Mouse (Mus musculus) hindbrain, embryonic 12.5 days (tissue): ENCODE data around the gene Kctd11. TPM values are rescaled to one million over a fixed set of nuclear protein-coding genes. Genes with fewer than 3 reads are reported as not detected.

Source experiments
- ATAC-seq: fragments of 200-750 bp; cut with Nextera tagmentation; 2 replicates; pipeline ENCODE4 v1.8.0; 2017; ENCODE audit warnings: moderate TSS enrichment; ENCODE audit not compliant: low FRiP score
- H3K27ac ChIP-seq: fragments of 300-500 bp; sonication (generic); 2 replicates; pipeline ENCODE4 v1.5.1; 2016; ENCODE audit warnings: mild to moderate bottlenecking
- H3K27me3 ChIP-seq: fragments of 300-500 bp; sonication (generic); 2 replicates; pipeline ENCODE4 v1.6.1; 2016; ENCODE audit warnings: mild to moderate bottlenecking
- H3K36me3 ChIP-seq: fragments of 300-500 bp; sonication (generic); 2 replicates; pipeline ENCODE4 v1.6.1; 2016; ENCODE audit warnings: mild to moderate bottlenecking
- H3K4me1 ChIP-seq: fragments of 300-500 bp; sonication (generic); 2 replicates; pipeline ENCODE4 v1.6.1; 2016
- H3K4me2 ChIP-seq: fragments of 300-500 bp; sonication (generic); replicated peaks from 2 replicates; pipeline ENCODE4 v1.6.1; 2016; ENCODE audit warnings: mild to moderate bottlenecking
- H3K4me3 ChIP-seq: fragments of 300-500 bp; sonication (generic); 2 replicates; pipeline ENCODE4 v1.5.1; 2016; ENCODE audit warnings: mild to moderate bottlenecking
- H3K9ac ChIP-seq: fragments of 300-500 bp; sonication (generic); 2 replicates; pipeline ENCODE4 v1.6.1; 2016; ENCODE audit warnings: mild to moderate bottlenecking, moderate library complexity
- H3K9me3 ChIP-seq: fragments of 300-500 bp; sonication (generic); replicated peaks from 2 replicates; pipeline ENCODE4 v1.6.1; 2016; ENCODE audit warnings: mild to moderate bottlenecking
- WGBS: fragments of 180-500 bp; shearing (Covaris S2); methylation state at CpG from one replicate; pipeline ENCODE4 v1.1.7; 2016; 5-methylcytosine and 5-hydroxymethylcytosine counted together
- polyA plus RNA-seq: library from polyadenylated mRNA; unstranded; fragments of >200 nt; fragmentation: Nextera tagmentation; extraction: Ambion mirVana; gene quantifications from 2 replicates; pipeline ENCODE4 v1.2.1, GENCODE M21; 2016

Kctd11 gene
- polyA plus RNA-seq, 1 experiment from 2014 or later, result 3.2 TPM

- Histone ChIP-seq H3K27me3 (no peaks in the 10 kb centered on the region), H3K27ac (no peak overlapping the region), H3K9me3 (no peaks in the 10 kb centered on the region), H3K4me2 (no peak overlapping the region), H3K4me1 (peaks cover 31% of the 10 kb centered on the region), H3K4me3 (no peak overlapping the region), H3K9ac (no peak overlapping the region), H3K36me3 (peaks cover 46% of the 10 kb centered on the region)
- no peak for ATAC-seq
- 79% methylated on average over 8 of the region's 8 CpGs for WGBS
These were observed 30.5 kb downstream of the Kctd11 start for GRCm38 (mm10) chr11:69850754-69851153.

GRCm38 (mm10) chr11:69849884-69850283 is 31.3 kb downstream of the Kctd11 start:
- no peak overlapping the region for H3K4me3 ChIP-seq
- no peak overlapping the region for H3K9ac ChIP-seq
- no peak for ATAC-seq
- no peak overlapping the region for H3K4me2 ChIP-seq
- H3K4me1 ChIP-seq, result peaks cover 34% of the 10 kb centered on the region
- H3K36me3 ChIP-seq, result peaks cover 46% of the 10 kb centered on the region
- H3K27me3 ChIP-seq, result no peaks in the 10 kb centered on the region
- no peaks in the 10 kb centered on the region for H3K9me3 ChIP-seq
- 92% methylated on average over 15 of the region's 15 CpGs for WGBS
- H3K27ac ChIP-seq, result no peak overlapping the region

DNA sequence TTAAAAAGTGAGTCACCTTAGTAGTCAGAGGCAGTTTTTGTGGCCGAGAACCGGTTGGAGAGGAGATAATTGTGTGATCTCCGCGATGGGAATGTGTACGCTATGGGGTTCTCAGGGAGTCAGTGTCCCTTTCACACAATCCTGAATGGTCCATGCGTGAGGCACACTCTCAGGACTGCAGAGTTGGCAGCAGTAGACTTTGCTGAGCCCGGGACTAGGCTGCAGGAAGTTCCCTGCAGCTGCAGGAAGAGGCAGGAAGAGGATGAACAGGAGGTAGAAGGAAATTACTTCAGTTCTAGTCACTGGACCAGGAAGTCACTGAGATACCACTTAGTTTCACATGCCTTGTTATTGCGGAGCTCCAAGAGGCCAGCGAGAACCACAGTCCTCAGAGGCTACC is 32.1 kb downstream of the Kctd11 start:
- Histone ChIP-seq H3K27me3 (no peaks in the 10 kb centered on the region), H3K27ac (no peak overlapping the region), H3K9me3 (no peaks in the 10 kb centered on the region), H3K4me3 (no peak overlapping the region), H3K36me3 (peaks cover 46% of the 10 kb centered on the region), H3K9ac (no peak overlapping the region), H3K4me2 (no peak overlapping the region), H3K4me1 (peaks cover 34% of the 10 kb centered on the region)
- no peak for ATAC-seq
- WGBS, result 94% methylated on average over 9 of the region's 9 CpGs

DNA sequence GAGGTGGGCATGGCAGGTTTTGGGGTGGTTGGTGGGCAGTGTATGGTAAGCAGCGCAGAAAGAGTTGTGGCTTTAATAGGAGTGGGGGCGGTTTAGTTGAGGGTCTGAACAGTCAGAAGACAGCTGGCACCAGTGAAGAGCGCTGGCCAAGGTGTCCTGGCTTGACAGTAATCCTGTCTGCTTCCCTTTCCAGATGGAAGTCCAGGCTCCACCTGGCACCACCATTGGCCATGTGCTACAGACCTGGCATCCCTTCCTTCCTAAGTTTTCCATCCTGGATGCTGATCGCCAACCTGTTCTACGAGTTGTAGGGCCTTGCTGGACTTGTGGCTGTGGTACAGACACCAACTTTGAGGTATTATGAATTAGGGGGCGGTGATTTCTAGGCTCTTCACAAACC is 33.2 kb downstream of the Kctd11 start:
- WGBS, result 98% methylated on average over 6 of the region's 6 CpGs
- Histone ChIP-seq H3K9ac (no peak overlapping the region; the same call in 1 of the 2 replicates), H3K27ac (0 out of 2 replicates have a peak overlapping the region, but pooled peaks have one; percentile 97), H3K4me3 (peak overlapping the region; percentile 71), H3K27me3 (no peaks in the 10 kb centered on the region), H3K9me3 (no peaks in the 10 kb centered on the region), H3K36me3 (peaks cover 46% of the 10 kb centered on the region), H3K4me1 (peaks cover 32% of the 10 kb centered on the region), H3K4me2 (peak overlapping the region; percentile 77)
- ATAC-seq, result no peak

GRCm38 (mm10) chr11:69846738-69847688 is 34.2 kb downstream of the Kctd11 start:
- Histone ChIP-seq H3K36me3 (peaks cover 40% of the 10 kb centered on the region), H3K4me2 (peak overlapping the region; percentile 77), H3K27ac (peak overlapping the region; percentile 97), H3K9ac (peak overlapping the region; percentile 86), H3K9me3 (no peaks in the 10 kb centered on the region), H3K4me3 (peak overlapping the region; percentile 71), H3K27me3 (no peaks in the 10 kb centered on the region), H3K4me1 (peaks cover 29% of the 10 kb centered on the region)
- 12% methylated on average over 36 of the region's 37 CpGs for WGBS
- ATAC-seq, result peak; percentile 52

DNA sequence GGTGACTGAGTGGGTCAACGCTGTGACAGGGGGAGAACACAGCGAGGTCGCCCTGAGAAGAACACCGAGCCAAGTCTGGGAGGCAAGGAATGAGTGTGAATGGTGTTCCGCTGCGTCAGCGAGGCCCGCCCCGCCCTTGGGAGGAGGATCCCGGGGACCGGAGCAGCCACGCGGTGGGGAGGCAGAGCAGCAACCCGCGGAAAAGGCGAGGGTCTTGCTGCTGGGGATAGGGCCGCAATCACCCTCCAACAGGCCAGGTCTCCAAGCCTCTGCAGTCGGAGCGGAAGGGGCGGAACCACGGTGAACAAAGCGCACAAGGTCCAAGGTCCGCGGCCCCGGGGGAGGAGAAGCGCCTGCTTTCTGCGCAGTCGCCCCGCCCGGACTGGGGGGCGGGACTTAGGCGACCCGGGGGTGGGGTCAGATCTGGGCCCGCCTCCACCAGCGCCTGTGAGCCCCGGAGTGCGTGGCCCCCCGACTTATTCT is 35.0 kb downstream of the Kctd11 start, which contains the start of gene Plscr3:
Gene Plscr3 (plus strand): TSS at position 179 of the 483 bp plus-strand sequence.
- Histone ChIP-seq H3K4me3 (peak within 1 kb of the TSS; percentile 71), H3K9me3 (no peaks in the 10 kb centered on the region), H3K4me2 (peak within 1 kb of the TSS; percentile 77), H3K27ac (peak within 1 kb of the TSS; percentile 97), H3K4me1 (peaks cover 29% of the 10 kb centered on the region), H3K9ac (peak within 1 kb of the TSS; percentile 86), H3K27me3 (no peaks in the 10 kb centered on the region), H3K36me3 (peaks cover 33% of the 10 kb centered on the region)
- under 1% methylated on average over 37 of the region's 38 CpGs for WGBS
- peak; percentile 88 for ATAC-seq

DNA sequence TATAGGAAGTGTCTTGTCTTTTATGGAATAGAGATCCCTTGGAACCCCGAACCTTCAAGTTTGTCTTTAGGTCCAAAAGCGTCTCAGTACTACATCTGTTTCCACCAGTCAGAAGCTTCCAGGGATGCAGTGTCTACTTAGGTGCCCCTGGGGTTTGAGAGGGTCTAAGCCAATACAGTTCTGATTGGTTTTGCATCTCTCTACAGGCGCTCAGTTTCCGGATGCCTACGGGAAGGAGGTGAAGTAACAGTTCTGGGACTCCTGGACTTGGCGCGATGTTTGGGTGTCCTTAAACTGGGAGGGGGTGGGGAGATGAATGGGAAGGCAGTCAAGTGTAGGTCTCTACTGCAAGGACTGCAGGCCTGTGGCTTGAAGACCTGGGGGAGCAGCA is 42.5 kb downstream of the Kctd11 start:
- no peaks in the 10 kb centered on the region for H3K9me3 ChIP-seq
- peak overlapping the region; percentile 88 for H3K4me3 ChIP-seq
- 0 out of 2 replicates have a peak, but pooled peaks have one; percentile 1 for ATAC-seq
- peaks cover 3% of the 10 kb centered on the region; the same call in 1 of the 2 replicates for H3K27me3 ChIP-seq
- WGBS, result 4% methylated on average over 7 of the region's 7 CpGs
- H3K9ac ChIP-seq, result peak overlapping the region; percentile 73
- peak overlapping the region; percentile 97 for H3K27ac ChIP-seq
- peaks cover 35% of the 10 kb centered on the region for H3K4me1 ChIP-seq
- 0 out of 2 replicates have a peak, but pooled peaks cover 2% of the 10 kb centered on the region for H3K36me3 ChIP-seq
- peak overlapping the region; percentile 97 for H3K4me2 ChIP-seq

- H3K4me1 ChIP-seq, result peaks cover 38% of the 10 kb centered on the region
- WGBS, result under 1% methylated on average over 34 of the region's 34 CpGs
- no peaks in the 10 kb centered on the region for H3K9me3 ChIP-seq
These were observed 43.1 kb downstream of the Kctd11 start, which contains the start of gene Tmem256 for GRCm38 (mm10) chr11:69837952-69838713. Gene Tmem256, plus strand, starts transcription at chr11:69838514.

GRCm38 (mm10) chr11:69837604-69837951 is 43.6 kb downstream of the Kctd11 start, which contains the start of gene Nlgn2:
Gene Nlgn2, minus strand, starts transcription at chr11:69837784.
- no peaks in the 10 kb centered on the region for H3K9me3 ChIP-seq
- peak within 1 kb of the TSS; percentile 88 for H3K4me3 ChIP-seq
- peaks cover 12% of the 10 kb centered on the region; the same call in 1 of the 2 replicates for H3K27me3 ChIP-seq
- H3K9ac ChIP-seq, result peak within 1 kb of the TSS; percentile 98
- peak within 1 kb of the TSS; percentile 97 for H3K4me2 ChIP-seq
- H3K4me1 ChIP-seq, result peaks cover 40% of the 10 kb centered on the region
- peak; percentile 68; the same call in 1 of the 2 replicates for ATAC-seq
- H3K27ac ChIP-seq, result peak within 1 kb of the TSS; percentile 97
- under 1% methylated on average over 32 of the region's 32 CpGs for WGBS
- H3K36me3 ChIP-seq, result peaks cover 14% of the 10 kb centered on the region

More at GRCm38 (mm10) chr11:69837952-69838713, 43.1 kb downstream of the Kctd11 start, which contains the start of gene Tmem256:
- Histone ChIP-seq H3K36me3 (peaks cover 8% of the 10 kb centered on the region; the same call in 1 of the 2 replicates), H3K27me3 (peaks cover 9% of the 10 kb centered on the region; the same call in 1 of the 2 replicates), H3K4me2 (peak within 1 kb of the TSS; percentile 97), H3K9ac (peak within 1 kb of the TSS; percentile 98), H3K4me3 (peak within 1 kb of the TSS; percentile 88), H3K27ac (peak within 1 kb of the TSS; percentile 97)
- ATAC-seq, result peak; percentile 89

DNA sequence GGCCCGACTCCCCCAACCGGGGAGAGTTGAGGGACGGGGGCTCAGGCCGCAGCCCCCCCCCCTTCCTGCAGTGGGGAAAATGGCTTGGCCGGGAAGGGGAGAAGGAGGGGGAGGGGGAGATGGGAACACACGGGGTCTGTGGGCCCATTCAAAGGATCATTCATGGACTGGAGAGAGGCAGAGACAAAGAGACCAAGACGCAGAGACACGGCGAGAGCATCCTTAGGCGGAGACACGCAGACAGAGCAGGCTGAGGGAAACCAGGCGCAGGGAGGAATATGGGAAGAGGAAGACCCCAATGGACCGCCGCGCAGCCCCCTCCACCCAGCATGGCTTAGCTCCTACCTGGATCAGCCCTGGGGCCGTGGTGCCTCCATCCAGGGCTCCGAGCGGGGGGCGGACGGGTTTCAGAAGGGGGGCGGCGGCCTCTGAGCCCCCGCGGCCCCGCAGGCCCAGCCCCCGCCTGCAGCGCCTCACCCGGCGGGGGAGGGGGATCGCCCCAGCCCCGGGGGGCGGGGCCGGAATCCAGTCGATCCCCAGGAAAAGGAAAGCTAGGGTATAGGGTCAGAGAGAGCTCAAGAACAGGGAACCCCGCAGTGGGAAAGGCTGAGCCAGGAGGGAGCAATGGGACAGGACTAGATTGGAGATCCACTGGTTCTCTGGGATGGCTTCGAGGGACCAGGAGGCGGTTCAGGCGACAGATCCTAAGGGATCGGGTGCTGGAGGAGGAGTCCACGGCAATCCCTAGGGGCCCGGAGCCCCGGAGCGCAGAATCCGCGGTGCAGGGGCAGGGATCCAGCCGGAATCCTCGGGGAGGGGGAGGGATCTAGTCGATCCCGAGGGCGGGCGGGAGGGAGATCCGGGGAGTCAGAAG is 44.3 kb downstream of the Kctd11 start:
- ATAC-seq, result peak; percentile 12
- 2% methylated on average over 38 of the region's 52 CpGs for WGBS
- Histone ChIP-seq H3K9me3 (no peaks in the 10 kb centered on the region), H3K4me2 (peak overlapping the region; percentile 97), H3K9ac (peak overlapping the region; percentile 98), H3K4me3 (peak overlapping the region; percentile 88), H3K27ac (peak overlapping the region; percentile 97), H3K4me1 (peaks cover 40% of the 10 kb centered on the region), H3K36me3 (peaks cover 20% of the 10 kb centered on the region), H3K27me3 (peaks cover 12% of the 10 kb centered on the region; the same call in 1 of the 2 replicates)

DNA sequence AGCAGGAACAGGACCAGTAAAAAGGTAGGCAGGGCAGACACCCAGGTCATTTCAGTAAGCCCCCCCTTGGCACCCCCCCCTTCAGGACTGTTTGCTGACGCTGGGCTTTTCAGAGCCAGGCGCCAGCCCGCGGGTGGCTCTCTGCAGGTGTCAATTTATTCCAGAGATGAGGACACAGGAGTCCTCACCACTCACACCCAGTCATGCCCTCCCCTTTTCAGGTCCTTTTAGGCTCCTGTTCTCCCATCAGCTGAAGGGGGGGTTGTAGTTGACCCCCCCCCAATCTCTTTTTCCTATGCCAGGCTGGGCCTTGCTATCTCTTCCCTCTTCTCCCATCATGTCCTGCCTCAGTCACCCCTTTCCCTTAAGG is 45.3 kb downstream of the Kctd11 start:
- ATAC-seq, result no peak
- H3K9ac ChIP-seq, result peak overlapping the region; percentile 98
- peaks cover 12% of the 10 kb centered on the region; the same call in 1 of the 2 replicates for H3K27me3 ChIP-seq
- peaks cover 30% of the 10 kb centered on the region for H3K36me3 ChIP-seq
- peak overlapping the region; percentile 88 for H3K4me3 ChIP-seq
- H3K27ac ChIP-seq, result peak overlapping the region; percentile 97
- peaks cover 44% of the 10 kb centered on the region for H3K4me1 ChIP-seq
- 2% methylated on average over 4 of the region's 4 CpGs for WGBS
- H3K9me3 ChIP-seq, result no peaks in the 10 kb centered on the region
- H3K4me2 ChIP-seq, result peak overlapping the region; percentile 97
